Mouse (Mus musculus): ENCODE results near the gene Calcr. TPM values are rescaled to one million over a fixed set of nuclear protein-coding genes. Genes with fewer than 3 reads are reported as not detected.

Gene Calcr
- not detected in 4 replicates for total RNA-seq (2023; ENCODE audit: inconsistent age)

GRCm38 (mm10) chr6:3764230-3764764, at the start of gene Calcr:
Calcr (minus strand) TSS chr6:3764714.

Other genes starting within 250 kb of the Calcr start
- gene Tfpi2, start 224.2 kb upstream of the Calcr start, total RNA-seq (2023; ENCODE audit: inconsistent age): not detected in 4 replicates
- not detected in 4 replicates for gene Gngt1, start 229.1 kb upstream of the Calcr start, total RNA-seq (2023; ENCODE audit: inconsistent age)
- gene Gng11, start 239.2 kb upstream of the Calcr start, total RNA-seq (2023; ENCODE audit: inconsistent age): 1.2 TPM in 3 of 4 replicates, not detected in the other

Data from B cell, adult (primary cell).